Mouse (Mus musculus) CH12.LX (cell line): Measurements from ENCODE around the gene Isl1. TPM values are rescaled to one million over a fixed set of nuclear protein-coding genes. Genes with fewer than 3 reads are reported as not detected.

ENCODE experiments used
- DNase-seq: peaks from one replicate; pipeline ENCODE4 v3.0.0-alpha.2; 2013; ENCODE audit errors: extremely low read depth
- H3K27ac ChIP-seq: 2 replicates; pipeline ENCODE4 v1.5.1; 2012; ENCODE audit warnings: low read depth, mild to moderate bottlenecking, control low read depth, moderate library complexity; ENCODE audit not compliant: insufficient read depth
- H3K27me3 ChIP-seq: replicated peaks from 2 replicates; pipeline ENCODE3; 2012; ENCODE audit warnings: inconsistent platforms
- H3K36me3 ChIP-seq, 2 experiments: replicated peaks in 1 of 2; 2 replicates each; pipeline versions ENCODE3 to v1.6.1; 2012; ENCODE audit warnings: inconsistent platforms in 1 of 2, low read length in 1 of 2, mild to moderate bottlenecking in 1 of 2, mixed read lengths in 1 of 2, moderate library complexity in 1 of 2; ENCODE audit not compliant: control insufficient read depth in 1 of 2, insufficient read depth in 1 of 2
- H3K4me1 ChIP-seq, 2 experiments: 2 replicates each; pipeline ENCODE4 v1.6.1; 2012; ENCODE audit warnings: inconsistent platforms in 1 of 2, moderate library complexity in 1 of 2; ENCODE audit not compliant: insufficient read depth in 2 of 2, control insufficient read depth in 1 of 2
- H3K4me2 ChIP-seq: 2 replicates; pipeline ENCODE4 v1.6.1; 2012; ENCODE audit warnings: low read depth, mild to moderate bottlenecking, control low read depth; ENCODE audit not compliant: poor library complexity, insufficient read depth, severe bottlenecking
- H3K4me3 ChIP-seq, 3 experiments: fragments of 150-350 bp in 1 of 3; sonication (generic) in 1 of 3; replicated peaks in 1 of 3; 2 replicates each; pipeline versions ENCODE3 to v1.5.1; 2011 to 2012; ENCODE audit warnings: low read depth in 2 of 3, low read length in 2 of 3, mild to moderate bottlenecking in 2 of 3, moderate library complexity in 2 of 3, control low read depth in 1 of 3, improper control_type of control experiment in 1 of 3, inconsistent platforms in 1 of 3, mixed read lengths in 1 of 3; ENCODE audit not compliant: poor library complexity in 1 of 3
- H3K79me2 ChIP-seq: replicated peaks from 2 replicates; pipeline ENCODE4 v1.6.1; 2012; ENCODE audit warnings: mild to moderate bottlenecking, moderate library complexity; ENCODE audit not compliant: control insufficient read depth, poor library complexity, insufficient read depth, severe bottlenecking; ENCODE audit errors: extremely low read depth
- H3K9ac ChIP-seq: 2 replicates; pipeline ENCODE4 v1.6.1; 2012; ENCODE audit warnings: low read depth, mild to moderate bottlenecking, control low read depth, moderate library complexity; ENCODE audit not compliant: insufficient read depth
- H3K9me3 ChIP-seq: replicated peaks from 2 replicates; pipeline ENCODE3; 2012; ENCODE audit warnings: low read length, inconsistent platforms, mixed read lengths
- BHLHE40 ChIP-seq: IDR thresholded peaks from 2 replicates; pipeline ENCODE4 v1.6.1; 2011; ENCODE audit warnings: mild to moderate bottlenecking, low read depth, low read length, improper control_type of control experiment
- CTCF ChIP-seq, 2 experiments: IDR thresholded peaks in 1 of 2; conservative IDR thresholded peaks in 1 of 2; 2 replicates each; pipeline ENCODE4 v1.5.1; 2011 to 2012; ENCODE audit warnings: low read depth in 2 of 2, low read length in 2 of 2, improper control_type of control experiment in 1 of 2, inconsistent platforms in 1 of 2, mild to moderate bottlenecking in 1 of 2, moderate library complexity in 1 of 2
- E2F4 ChIP-seq: IDR thresholded peaks from 2 replicates; pipeline ENCODE4 v1.6.1; 2011; ENCODE audit warnings: low read depth, low read length, improper control_type of control experiment; ENCODE audit not compliant: insufficient replicate concordance
- HCFC1 ChIP-seq: IDR thresholded peaks from 2 replicates; pipeline ENCODE4 v1.6.1; 2012; ENCODE audit warnings: low read depth, mild to moderate bottlenecking, inconsistent platforms, low read length, improper control_type of control experiment
- MYC ChIP-seq: IDR thresholded peaks from 2 replicates; pipeline ENCODE4 v1.6.1; 2011; ENCODE audit warnings: low read depth, mild to moderate bottlenecking, improper control_type of control experiment, low read length
- PAX5 ChIP-seq: IDR thresholded peaks from 2 replicates; pipeline ENCODE4 v1.6.1; 2012; ENCODE audit warnings: low read length, inconsistent platforms, mixed read lengths
- RAD21 ChIP-seq: IDR thresholded peaks from 2 replicates; pipeline ENCODE4 v1.6.1; 2011; ENCODE audit warnings: low read depth, mild to moderate bottlenecking, low read length, improper control_type of control experiment, moderate library complexity
- SMC3 ChIP-seq: IDR thresholded peaks from 2 replicates; pipeline ENCODE4 v1.6.1; 2011; ENCODE audit warnings: low read depth, low read length, improper control_type of control experiment
- UBTF ChIP-seq: IDR thresholded peaks from 2 replicates; pipeline ENCODE4 v1.6.1; 2012; ENCODE audit warnings: low read depth, mild to moderate bottlenecking, inconsistent platforms, low read length, improper control_type of control experiment, moderate library complexity
- ZMIZ1 ChIP-seq: IDR thresholded peaks from 2 replicates; pipeline ENCODE4 v1.6.1; 2012; ENCODE audit warnings: low read depth, mild to moderate bottlenecking, inconsistent platforms, low read length, improper control_type of control experiment
- dilution Hi-C: fragments of 300-500 bp; cut with MboI; formaldehyde crosslinking; loops from 2 replicates; pipeline ENCODE4 v1.14.3; 2020; ENCODE audit warnings: low sequenced_read_pairs; ENCODE audit not compliant: extremely low pct_unique_long_range_greater_than_20kb, extremely low pct_ligation_motif_present
- in situ Hi-C: fragments of 300-500 bp; cut with MboI; formaldehyde crosslinking; loops from 3 replicates; pipeline ENCODE4 v1.14.3; 2019; ENCODE audit warnings: low sequenced_read_pairs, low pct_ligation_motif_present, low pct_unique_long_range_greater_than_20kb, mixed read lengths
- polyA plus RNA-seq: library from polyadenylated mRNA; unstranded; fragments of >175 nt; gene quantifications from 2 replicates; pipeline ENCODE4 v1.2.1, GENCODE M21; 2012; ENCODE audit warnings: low read depth; ENCODE audit not compliant: insufficient read length
- total RNA-seq, 2 experiments: library from RNA; depleted of rRNA; stranded (reverse); fragments of 300-350 nt in 1 of 2; fragments of >200 nt in 1 of 2; gene quantifications; 2 replicates each; pipeline ENCODE4 v1.2.3; 2012 to 2014

Gene Isl1
- total and polyA plus RNA-seq, 3 experiments, result not detected

- Histone ChIP-seq H3K4me2 (no peak overlapping the region), H3K9me3 (peaks cover 51% of the 10 kb centered on the region), H3K79me2 (no peaks in the 10 kb centered on the region), H3K27me3 (no peaks in the 10 kb centered on the region), H3K4me3 (no peak overlapping the region), H3K27ac (no peak overlapping the region), H3K36me3 (no peaks in the 10 kb centered on the region), H3K4me1 (no peaks in the 10 kb centered on the region), H3K9ac (no peak overlapping the region)
- dilution Hi-C loops, result no loop called here
- DNase-seq, result no peak
- in situ Hi-C loops, result no loop called here
- no peak for TF ChIP-seq UBTF
- no peak for TF ChIP-seq SMC3
- TF ChIP-seq, all 38 proteins: peak for 0
Observed at GRCm38 (mm10) chr13:116313636-116314530, 4.4 kb upstream of the Isl1 start.

GRCm38 (mm10) chr13:116311871-116312720, 2.6 kb upstream of the Isl1 start:
- in situ Hi-C loops, result no loop called here

DNA sequence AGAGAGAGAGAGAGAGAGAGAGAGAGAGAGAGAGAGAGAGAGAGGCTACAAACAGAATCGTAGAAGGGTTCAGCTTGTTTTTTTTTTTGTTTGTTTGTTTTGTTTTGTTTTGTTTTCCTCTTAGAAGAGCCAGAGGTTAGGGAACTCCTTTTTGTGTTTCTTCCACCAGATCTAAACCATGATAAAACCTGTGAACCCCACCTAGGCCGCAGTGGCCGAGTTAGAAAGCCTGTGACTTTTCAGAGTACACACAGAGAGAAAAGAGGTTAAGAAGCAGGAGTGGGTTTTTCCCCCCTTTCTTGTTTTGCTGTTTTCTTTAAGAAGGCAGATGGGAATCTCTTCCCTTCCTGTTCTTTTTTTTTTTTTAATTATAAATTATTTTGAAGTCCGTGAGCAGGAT, 1.5 kb upstream of the Isl1 start:
- in situ Hi-C loops, result no loop called here
- TF ChIP-seq PAX5 (no peak), BHLHE40 (no peak), HCFC1 (no peak), SMC3 (no peak), E2F4 (no peak)
- TF ChIP-seq, all 38 proteins: peak for 0
- H3K4me1 ChIP-seq, result no peaks in the 10 kb centered on the region
- dilution Hi-C loops, result no loop called here
- H3K4me3 ChIP-seq, result no peak overlapping the region
- H3K36me3 ChIP-seq, result no peaks in the 10 kb centered on the region
- no peak for DNase-seq
- H3K9me3 ChIP-seq, result peaks cover 48% of the 10 kb centered on the region
- no peak overlapping the region for H3K27ac ChIP-seq
- H3K4me2 ChIP-seq, result no peak overlapping the region
- no peak overlapping the region for H3K9ac ChIP-seq
- no peaks in the 10 kb centered on the region for H3K79me2 ChIP-seq
- no peaks in the 10 kb centered on the region for H3K27me3 ChIP-seq

More at GRCm38 (mm10) chr13:116311871-116312720, 2.6 kb upstream of the Isl1 start:
- Histone ChIP-seq H3K4me1 (no peaks in the 10 kb centered on the region), H3K4me2 (no peak overlapping the region), H3K36me3 (no peaks in the 10 kb centered on the region), H3K27ac (no peak overlapping the region), H3K27me3 (no peaks in the 10 kb centered on the region), H3K4me3 (no peak overlapping the region), H3K9ac (no peak overlapping the region), H3K9me3 (peaks cover 46% of the 10 kb centered on the region), H3K79me2 (no peaks in the 10 kb centered on the region)
- dilution Hi-C loops, result no loop called here
- peak; percentile 15 for TF ChIP-seq RAD21
- peak; percentile 24 for TF ChIP-seq SMC3
- no peak for TF ChIP-seq ZMIZ1
- peak in 1 of 2 experiments; percentile 26; a peak in 1 of 4 replicates for TF ChIP-seq CTCF (conservative IDR thresholded peaks at IDR 0.05 in 1 of 2, IDR thresholded peaks at IDR 0.05 in 1 of 2; ENCODE audit: low read depth in 2 of 2, low read length in 2 of 2)
- no peak for TF ChIP-seq MYC
- no peak for DNase-seq
